Mouse (Mus musculus) hindbrain, embryonic 14.5 days (tissue): ENCODE results near the gene Rnf220. TPM values are rescaled to one million over a fixed set of nuclear protein-coding genes. Genes with fewer than 3 reads are reported as not detected.

Experiments used
- ATAC-seq: fragments of 200-750 bp; cut with Nextera tagmentation; 2 replicates; pipeline ENCODE4 v1.8.0; 2017; ENCODE audit warnings: moderate number of reproducible peaks, mild to moderate bottlenecking, moderate TSS enrichment, moderate library complexity; ENCODE audit not compliant: low FRiP score
- DNase-seq: peaks from one replicate; pipeline ENCODE4 v3.0.0-alpha.2; 2015; ENCODE audit warnings: low spot score
- H3K27ac ChIP-seq: fragments of 300-500 bp; sonication (generic); 2 replicates; pipeline ENCODE4 v1.5.1; 2014; ENCODE audit warnings: mild to moderate bottlenecking, moderate library complexity
- H3K27me3 ChIP-seq: fragments of 300-500 bp; sonication (generic); 2 replicates; pipeline ENCODE4 v1.6.1; 2014; ENCODE audit warnings: mild to moderate bottlenecking, low read length, mixed read lengths; ENCODE audit not compliant: control insufficient read depth, insufficient read depth
- H3K36me3 ChIP-seq: fragments of 300-500 bp; sonication (generic); replicated peaks from 2 replicates; pipeline ENCODE4 v1.6.1; 2014; ENCODE audit not compliant: control insufficient read depth, insufficient read depth
- H3K4me1 ChIP-seq: fragments of 300-500 bp; sonication (generic); replicated peaks from 2 replicates; pipeline ENCODE4 v1.6.1; 2014; ENCODE audit warnings: antibody characterized with exemption, low read length, mixed read lengths; ENCODE audit not compliant: control insufficient read depth, insufficient read depth
- H3K4me2 ChIP-seq: fragments of 300-500 bp; sonication (generic); replicated peaks from 2 replicates; pipeline ENCODE4 v1.6.1; 2014; ENCODE audit warnings: mild to moderate bottlenecking, moderate library complexity
- H3K4me3 ChIP-seq: fragments of 300-500 bp; sonication (generic); replicated peaks from 2 replicates; pipeline ENCODE4 v1.5.1; 2014; ENCODE audit warnings: mild to moderate bottlenecking, low read length
- H3K9ac ChIP-seq: fragments of 300-500 bp; sonication (generic); 2 replicates; pipeline ENCODE4 v1.6.1; 2014
- H3K9me3 ChIP-seq: fragments of 300-500 bp; sonication (generic); 2 replicates; pipeline ENCODE4 v1.6.1; 2016; ENCODE audit warnings: low read length; ENCODE audit not compliant: control insufficient read depth
- WGBS: fragments of 180-500 bp; shearing (Covaris S2); extraction: QIAGEN DNeasy Blood & Tissue Kit; methylation state at CpG from one replicate; pipeline ENCODE4 v1.1.7; 2014; 5-methylcytosine and 5-hydroxymethylcytosine counted together
- polyA plus RNA-seq: library from polyadenylated mRNA; unstranded; fragments of >200 nt; fragmentation: Nextera tagmentation; extraction: Ambion mirVana; gene quantifications from 2 replicates; pipeline ENCODE4 v1.2.1, GENCODE M21; 2014

Gene Rnf220
- polyA plus RNA-seq, 1 experiment from 2014 or later: 94.0 TPM

GRCm38 (mm10) chr4:117482103-117482502, 14.7 kb downstream of the Rnf220 start:
- WGBS: 75% methylated on average over 5 of the region's 5 CpGs
- H3K9me3 ChIP-seq: no peaks in the 10 kb centered on the region
- no peaks in the 10 kb centered on the region for H3K36me3 ChIP-seq
- peaks cover 78% of the 10 kb centered on the region for H3K27me3 ChIP-seq
- DNase-seq: no peak
- no peak overlapping the region for H3K9ac ChIP-seq
- no peak overlapping the region for H3K4me3 ChIP-seq
- no peak overlapping the region for H3K27ac ChIP-seq
- H3K4me1 ChIP-seq: peaks cover 9% of the 10 kb centered on the region; the same call in 1 of the 2 replicates
- no peak for ATAC-seq
- no peak overlapping the region for H3K4me2 ChIP-seq

- Histone ChIP-seq H3K4me3 (no peak overlapping the region), H3K36me3 (no peaks in the 10 kb centered on the region), H3K9me3 (no peaks in the 10 kb centered on the region), H3K27ac (no peak overlapping the region), H3K4me2 (no peak overlapping the region), H3K9ac (no peak overlapping the region), H3K27me3 (peaks cover 73% of the 10 kb centered on the region), H3K4me1 (peaks cover 9% of the 10 kb centered on the region; the same call in 1 of the 2 replicates)
- WGBS: 33% methylated on average over 11 of the region's 11 CpGs
- DNase-seq (no peak), ATAC-seq (no peak)
Measured at GRCm38 (mm10) chr4:117480611-117481445, 16.0 kb downstream of the Rnf220 start.

- no peak overlapping the region for H3K4me2 ChIP-seq
- no peak for ATAC-seq
- H3K4me1 ChIP-seq: peaks cover 6% of the 10 kb centered on the region; the same call in 1 of the 2 replicates
- H3K27ac ChIP-seq: no peak overlapping the region
- H3K4me3 ChIP-seq: no peak overlapping the region
- no peak overlapping the region for H3K9ac ChIP-seq
- H3K36me3 ChIP-seq: no peaks in the 10 kb centered on the region
- WGBS: 56% methylated on average over 6 of the region's 6 CpGs
- H3K9me3 ChIP-seq: no peaks in the 10 kb centered on the region
- peaks cover 68% of the 10 kb centered on the region for H3K27me3 ChIP-seq
- no peak for DNase-seq
Measured at GRCm38 (mm10) chr4:117479951-117480350, 16.9 kb downstream of the Rnf220 start.

- Histone ChIP-seq H3K9ac (no peak overlapping the region), H3K4me1 (no peaks in the 10 kb centered on the region), H3K27me3 (peaks cover 75% of the 10 kb centered on the region), H3K4me3 (no peak overlapping the region), H3K4me2 (no peak overlapping the region), H3K27ac (no peak overlapping the region), H3K9me3 (no peaks in the 10 kb centered on the region), H3K36me3 (no peaks in the 10 kb centered on the region)
- no peak for ATAC-seq
- no peak for DNase-seq
- 77% methylated on average over 15 of the region's 15 CpGs for WGBS
Measured at GRCm38 (mm10) chr4:117478101-117478673, 18.7 kb downstream of the Rnf220 start.

- WGBS: 61% methylated on average over 5 of the region's 5 CpGs
- H3K9me3 ChIP-seq: no peaks in the 10 kb centered on the region
- ATAC-seq (no peak), DNase-seq (no peak)
- H3K4me2 ChIP-seq: no peak overlapping the region
- peaks cover 71% of the 10 kb centered on the region for H3K27me3 ChIP-seq
- no peaks in the 10 kb centered on the region for H3K4me1 ChIP-seq
- H3K9ac ChIP-seq: no peak overlapping the region
- H3K27ac ChIP-seq: no peak overlapping the region
- H3K36me3 ChIP-seq: no peaks in the 10 kb centered on the region
- no peak overlapping the region for H3K4me3 ChIP-seq
Measured at GRCm38 (mm10) chr4:117477401-117477800, 19.5 kb downstream of the Rnf220 start.

GRCm38 (mm10) chr4:117476777-117477176, 20.1 kb downstream of the Rnf220 start:
- 68% methylated on average over 4 of the region's 4 CpGs for WGBS
- no peak overlapping the region for H3K27ac ChIP-seq
- no peak for ATAC-seq
- H3K9me3 ChIP-seq: no peaks in the 10 kb centered on the region
- no peak overlapping the region for H3K4me3 ChIP-seq
- DNase-seq: no peak
- H3K4me2 ChIP-seq: no peak overlapping the region
- peaks cover 69% of the 10 kb centered on the region for H3K27me3 ChIP-seq
- H3K4me1 ChIP-seq: no peaks in the 10 kb centered on the region
- no peak overlapping the region for H3K9ac ChIP-seq
- H3K36me3 ChIP-seq: no peaks in the 10 kb centered on the region

GRCm38 (mm10) chr4:117476355-117476754, 20.5 kb downstream of the Rnf220 start:
- peaks cover 65% of the 10 kb centered on the region for H3K27me3 ChIP-seq
- ATAC-seq: no peak

GRCm38 (mm10) chr4:117473985-117474354, 22.9 kb downstream of the Rnf220 start:
- Histone ChIP-seq H3K4me3 (no peak overlapping the region), H3K36me3 (no peaks in the 10 kb centered on the region), H3K9me3 (no peaks in the 10 kb centered on the region), H3K9ac (no peak overlapping the region), H3K4me1 (no peaks in the 10 kb centered on the region), H3K27ac (no peak overlapping the region), H3K27me3 (peaks cover 50% of the 10 kb centered on the region), H3K4me2 (no peak overlapping the region)
- DNase-seq: no peak
- ATAC-seq: no peak

More at GRCm38 (mm10) chr4:117476355-117476754, 20.5 kb downstream of the Rnf220 start:
- H3K36me3 ChIP-seq: no peaks in the 10 kb centered on the region
- H3K4me3 ChIP-seq: no peak overlapping the region
- no peak overlapping the region for H3K9ac ChIP-seq
- no peaks in the 10 kb centered on the region for H3K9me3 ChIP-seq
- H3K4me2 ChIP-seq: no peak overlapping the region
- DNase-seq: no peak
- H3K27ac ChIP-seq: no peak overlapping the region
- no peaks in the 10 kb centered on the region for H3K4me1 ChIP-seq

GRCm38 (mm10) chr4:117473291-117473984, 23.4 kb downstream of the Rnf220 start:
- ATAC-seq: no peak
- Histone ChIP-seq H3K9me3 (no peaks in the 10 kb centered on the region), H3K4me3 (no peak overlapping the region), H3K27ac (no peak overlapping the region), H3K4me2 (no peak overlapping the region), H3K36me3 (no peaks in the 10 kb centered on the region), H3K27me3 (peaks cover 45% of the 10 kb centered on the region), H3K4me1 (no peaks in the 10 kb centered on the region), H3K9ac (no peak overlapping the region)
- no peak for DNase-seq
- 85% methylated on average over 14 of the region's 14 CpGs for WGBS
